Mouse (Mus musculus): ENCODE data around the gene Pkd1.

Gene Pkd1

GRCm38 (mm10) chr17:24533099-24533992 lies 16.3 kb upstream of the Pkd1 start:
- in situ Hi-C loops (cut with MboI, MseI), result no loop called here

GRCm38 (mm10) chr17:24534160-24534718 lies 15.4 kb upstream of the Pkd1 start, which contains the start of gene Rab26:
Gene Rab26, minus strand, starts transcription at chr17:24534210.
- in situ Hi-C loops (cut with MboI, MseI), result no loop called here

- in situ Hi-C loops (cut with MboI, MseI), result no loop called here
These were observed 14.3 kb upstream of the Pkd1 start for GRCm38 (mm10) chr17:24535300-24535699.

- in situ Hi-C loops (cut with MboI, MseI), result no loop called here
These were observed 12.1 kb upstream of the Pkd1 start for GRCm38 (mm10) chr17:24537536-24537935.

GRCm38 (mm10) chr17:24538950-24539349 lies 10.7 kb upstream of the Pkd1 start:
- in situ Hi-C loops (cut with MboI, MseI), result no loop called here

- in situ Hi-C loops (cut with MboI, MseI), result no loop called here
These were observed 9.3 kb upstream of the Pkd1 start for GRCm38 (mm10) chr17:24540375-24540774.

GRCm38 (mm10) chr17:24544613-24545012 lies 5.0 kb upstream of the Pkd1 start:
- in situ Hi-C loops (cut with MboI, MseI), result no loop called here

- in situ Hi-C loops (cut with MboI, MseI), result no loop called here
These were observed 4.4 kb upstream of the Pkd1 start for GRCm38 (mm10) chr17:24545247-24545646.

GRCm38 (mm10) chr17:24546234-24546633 lies 3.4 kb upstream of the Pkd1 start:
- in situ Hi-C loops (cut with MboI, MseI), result no loop called here

- in situ Hi-C loops (cut with MboI, MseI), result no loop called here
These were observed 1.2 kb upstream of the Pkd1 start for GRCm38 (mm10) chr17:24548435-24548834.

- in situ Hi-C loops (cut with MboI, MseI), result no loop called here
These were observed 565 bp upstream of the Pkd1 start for GRCm38 (mm10) chr17:24548921-24549617.

- in situ Hi-C loops (cut with MboI, MseI), result no loop called here
These were observed 899 bp downstream of the Pkd1 start for GRCm38 (mm10) chr17:24550416-24551049.

- in situ Hi-C loops (cut with MboI, MseI), result no loop called here
These were observed 1.4 kb downstream of the Pkd1 start for GRCm38 (mm10) chr17:24551050-24551444.

GRCm38 (mm10) chr17:24557091-24557490 lies 7.5 kb downstream of the Pkd1 start:
- in situ Hi-C loops (cut with MboI, MseI), result no loop called here

- in situ Hi-C loops (cut with MboI, MseI), result no loop called here
These were observed 9.0 kb downstream of the Pkd1 start for GRCm38 (mm10) chr17:24558600-24559099.

GRCm38 (mm10) chr17:24559146-24559545 lies 9.5 kb downstream of the Pkd1 start:
- in situ Hi-C loops (cut with MboI, MseI), result no loop called here

GRCm38 (mm10) chr17:24560301-24561028 lies 10.8 kb downstream of the Pkd1 start:
- in situ Hi-C loops (cut with MboI, MseI), result no loop called here

GRCm38 (mm10) chr17:24561592-24561991 lies 12.0 kb downstream of the Pkd1 start:
- in situ Hi-C loops (cut with MboI, MseI), result no loop called here

GRCm38 (mm10) chr17:24563638-24564037 lies 14.0 kb downstream of the Pkd1 start:
- in situ Hi-C loops (cut with MboI, MseI), result no loop called here

GRCm38 (mm10) chr17:24564422-24564821 lies 14.8 kb downstream of the Pkd1 start:
- in situ Hi-C loops (cut with MboI, MseI), result no loop called here

GRCm38 (mm10) chr17:24565092-24565491 lies 15.5 kb downstream of the Pkd1 start:
- in situ Hi-C loops (cut with MboI, MseI), result no loop called here
